Mouse (Mus musculus) heart, postnatal 10 days (tissue): ENCODE results near the gene Ift43. TPM values are rescaled to one million over a fixed set of nuclear protein-coding genes. Genes with fewer than 3 reads are reported as not detected.

Source experiments
- DNase-seq, 2 experiments: peaks; one replicate each; pipeline ENCODE4 v3.0.0; 2021
- intact Hi-C: fragments of 180-260 bp; cut with DNase I; formaldehyde crosslinking; loops from one replicate; pipeline ENCODE4 v1.15.1; 2025
- total RNA-seq, 2 experiments: library from RNA; stranded (reverse); gene quantifications; 2 replicates each; pipeline ENCODE4 v1.2.3; 2021

Ift43 gene
- total RNA-seq, 2 experiments from 2014 or later = 30.2 to 34.0 TPM

- DNase-seq = no peak
- intact Hi-C loops = no loop called here
Observed at GRCm38 (mm10) chr12:86162890-86163816, 80.8 kb downstream of the Ift43 start.

GRCm38 (mm10) chr12:86166244-86166643 is 83.9 kb downstream of the Ift43 start:
- intact Hi-C loops = no loop called here
- no peak for DNase-seq

GRCm38 (mm10) chr12:86167075-86167474 is 84.7 kb downstream of the Ift43 start:
- intact Hi-C loops = no loop called here
- DNase-seq = peak; percentile 65 to 66

GRCm38 (mm10) chr12:86168712-86169111 is 86.4 kb downstream of the Ift43 start:
- DNase-seq = no peak
- intact Hi-C loops = no loop called here

- DNase-seq = no peak
- intact Hi-C loops = no loop called here
Observed at GRCm38 (mm10) chr12:86169195-86169594, 86.9 kb downstream of the Ift43 start.

- no peak for DNase-seq
- intact Hi-C loops = no loop called here
Observed at GRCm38 (mm10) chr12:86173314-86173713, 91.0 kb downstream of the Ift43 start.

- intact Hi-C loops = no loop called here
- DNase-seq = no peak
Observed at GRCm38 (mm10) chr12:86174369-86174768, 92.0 kb downstream of the Ift43 start.

- intact Hi-C loops = no loop called here
- DNase-seq = no peak
Observed at GRCm38 (mm10) chr12:86175476-86175942, 93.2 kb downstream of the Ift43 start.

- intact Hi-C loops = no loop called here
- peak; percentile 43 to 52 for DNase-seq
Observed at GRCm38 (mm10) chr12:86176675-86177339, 94.5 kb downstream of the Ift43 start.

- intact Hi-C loops = no loop called here
- no peak for DNase-seq
Observed at GRCm38 (mm10) chr12:86179266-86179665, 96.9 kb downstream of the Ift43 start.

GRCm38 (mm10) chr12:86181320-86181751 is 99.0 kb downstream of the Ift43 start:
- intact Hi-C loops = no loop called here
- DNase-seq = no peak

- intact Hi-C loops = no loop called here
- no peak for DNase-seq
Observed at GRCm38 (mm10) chr12:86181879-86182278, 99.5 kb downstream of the Ift43 start.

GRCm38 (mm10) chr12:86182414-86182813 is 100.1 kb downstream of the Ift43 start:
- intact Hi-C loops = no loop called here
- DNase-seq = no peak

GRCm38 (mm10) chr12:86188161-86188560 is 105.8 kb downstream of the Ift43 start:
- intact Hi-C loops = no loop called here
- DNase-seq = no peak

- peak in 1 of 2 experiments; percentile 55 for DNase-seq
- intact Hi-C loops = no loop called here
Observed at GRCm38 (mm10) chr12:86189601-86190323, 107.4 kb downstream of the Ift43 start.

- intact Hi-C loops = no loop called here
- DNase-seq = no peak
Observed at GRCm38 (mm10) chr12:86192036-86192449, 109.7 kb downstream of the Ift43 start.

GRCm38 (mm10) chr12:86196944-86197343 is 114.6 kb downstream of the Ift43 start:
- intact Hi-C loops = no loop called here
- no peak for DNase-seq

- DNase-seq = no peak
- intact Hi-C loops = no loop called here
Observed at GRCm38 (mm10) chr12:86203443-86204057, 121.2 kb downstream of the Ift43 start.

- intact Hi-C loops = no loop called here
- DNase-seq = no peak
Observed at GRCm38 (mm10) chr12:86211099-86211520, 128.8 kb downstream of the Ift43 start.
